Mouse (Mus musculus) embryonic facial prominence, embryonic 15.5 days (tissue): ENCODE data around the gene Aldh1b1. TPM values are rescaled to one million over a fixed set of nuclear protein-coding genes. Genes with fewer than 3 reads are reported as not detected.

Experiments used
- polyA plus RNA-seq: library from polyadenylated mRNA; unstranded; fragments of >200 nt; fragmentation: Nextera tagmentation; extraction: Ambion mirVana; gene quantifications from 2 replicates; pipeline ENCODE4 v1.2.1, GENCODE M21; 2015

Aldh1b1 gene
- polyA plus RNA-seq, 1 experiment from 2014 or later, result 4.1 TPM

Other genes starting within 250 kb of the Aldh1b1 start
- gene Igfbpl1, start 27.9 kb downstream of the Aldh1b1 start, polyA plus RNA-seq, result 0.37 and 0.80 TPM in 2 replicates
- gene Stra6l, start 49.6 kb downstream of the Aldh1b1 start, polyA plus RNA-seq, result 0.18 and 0.23 TPM in 2 replicates
- 1.2 and 2.4 TPM in 2 replicates for gene Ccdc180, start 91.3 kb downstream of the Aldh1b1 start, polyA plus RNA-seq
- gene Tdrd7, start 166.3 kb downstream of the Aldh1b1 start, polyA plus RNA-seq, result 13.2 and 15.5 TPM in 2 replicates
- 13.4 and 14.0 TPM in 2 replicates for gene Tmod1, start 239.9 kb downstream of the Aldh1b1 start, polyA plus RNA-seq